Mouse (Mus musculus) left cerebral cortex, postnatal 4 days (tissue): ENCODE measurements at regions not wholly inside any gene's neighbourhood (a gene's known extent, or its start where the extent isn't known, plus 50 kb on each side); places are given as distances from the start of the nearest gene placed in this dataset. TPM values are rescaled to one million over a fixed set of nuclear protein-coding genes. Genes with fewer than 3 reads are reported as not detected.

Experiments used
- DNase-seq: peaks from one replicate; pipeline ENCODE4 v3.0.0-alpha.2; 2022
- intact Hi-C: fragments of 180-260 bp; cut with DNase I; formaldehyde crosslinking; loops from one replicate; pipeline ENCODE4 v1.15.1; 2025
- microRNA-seq: library from miRNA; unstranded; fragments of <30 nt; microRNA quantifications from one replicate; pipeline ENCODE4 v1.2.0, GENCODE M21; 2022

- intact Hi-C loops: no loop called here
- peak; percentile 14 for DNase-seq
Measured at GRCm38 (mm10) chr3:151332688-151333452, 104.8 kb upstream of the Adgrl4 start.

GRCm38 (mm10) chr3:151333867-151334341, 103.8 kb upstream of the Adgrl4 start:
- peak; percentile 31 for DNase-seq
- intact Hi-C loops: no loop called here

GRCm38 (mm10) chr3:151351481-151352090, 86.1 kb upstream of the Adgrl4 start:
- intact Hi-C loops: no loop called here

GRCm38 (mm10) chr3:151366302-151366701, 71.4 kb upstream of the Adgrl4 start:
- peak; percentile 94 for DNase-seq
- intact Hi-C loops: no loop called here

More at GRCm38 (mm10) chr3:151351481-151352090, 86.1 kb upstream of the Adgrl4 start:
- no peak for DNase-seq

GRCm38 (mm10) chr3:151366707-151367306, 70.9 kb upstream of the Adgrl4 start:
- peak; percentile 49 for DNase-seq
- intact Hi-C loops: no loop called here

- intact Hi-C loops: no loop called here
- no peak for DNase-seq
Measured at GRCm38 (mm10) chr3:151383326-151384019, 54.2 kb upstream of the Adgrl4 start.

GRCm38 (mm10) chr3:151384850-151385249, 52.8 kb upstream of the Adgrl4 start:
- DNase-seq: no peak
- intact Hi-C loops: no loop called here

GRCm38 (mm10) chr3:151386103-151386502, 51.6 kb upstream of the Adgrl4 start:
- intact Hi-C loops: no loop called here
- DNase-seq: no peak

Small RNA genes lying in the stretch of these regions (microRNA-seq; reads per million reads assigned to microRNA genes)
- not detected for gene Mir3963
